Mouse (Mus musculus) c-Kit-negative CD71-positive TER-119-positive erythroid progenitor cells, embryonic 14.5 days (primary cell): ENCODE results near the gene Lce1c.
"Not testable (repeated sequence)": the region's sequence is repeated elsewhere in the genome, so short reads cannot be mapped to it uniquely, and the experiment has no call there.

Experiments used
- DNase-seq: peaks from one replicate; pipeline ENCODE4 v3.0.0-alpha.2; 2013; ENCODE audit warnings: low read depth, low spot score

Lce1c gene

GRCm38 (mm10) chr3:92678947-92679346, at the start of gene Lce1c:
TSS of gene Lce1c (plus strand) at chr3:92679247.
- DNase-seq: no peak

GRCm38 (mm10) chr3:92637745-92638652, 41.0 kb upstream of the Lce1c start:
- DNase-seq: no peak

GRCm38 (mm10) chr3:92638653-92638991, 40.4 kb upstream of the Lce1c start:
- no peak for DNase-seq

DNA sequence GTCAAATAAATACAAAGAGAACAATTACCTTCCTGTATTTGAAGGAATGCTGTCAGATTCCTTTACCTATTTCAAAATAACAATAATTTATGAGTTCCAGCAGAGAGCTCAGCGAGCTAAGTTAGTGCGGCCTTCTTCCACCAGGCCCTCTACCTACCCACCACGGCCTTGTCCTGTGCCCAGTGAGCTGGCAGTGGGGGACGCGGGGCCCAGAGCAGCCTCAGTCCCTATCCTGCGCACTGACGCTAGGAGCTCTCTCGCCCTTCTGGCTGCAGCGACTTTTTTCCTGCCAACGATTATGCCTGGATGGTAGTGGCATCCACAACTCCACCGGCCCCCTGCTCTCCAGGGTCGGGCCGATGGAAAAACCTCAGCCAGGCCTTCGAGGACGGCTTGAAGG, 39.2 kb upstream of the Lce1c start:
- no peak for DNase-seq

- no peak for DNase-seq
Measured at GRCm38 (mm10) chr3:92648207-92648606, 30.8 kb upstream of the Lce1c start, which contains the start of gene Lce1a1. TSS of gene Lce1a1 (minus strand) at chr3:92648307.

GRCm38 (mm10) chr3:92656826-92657225, 22.2 kb upstream of the Lce1c start, which contains the start of gene Lce1b:
TSS of gene Lce1b (minus strand) at chr3:92656926.
- no peak for DNase-seq

- no peak for DNase-seq
Measured at GRCm38 (mm10) chr3:92670215-92670614, 8.8 kb upstream of the Lce1c start, which contains the start of gene Lce1a2. TSS of gene Lce1a2 (minus strand) at chr3:92670315.

DNA sequence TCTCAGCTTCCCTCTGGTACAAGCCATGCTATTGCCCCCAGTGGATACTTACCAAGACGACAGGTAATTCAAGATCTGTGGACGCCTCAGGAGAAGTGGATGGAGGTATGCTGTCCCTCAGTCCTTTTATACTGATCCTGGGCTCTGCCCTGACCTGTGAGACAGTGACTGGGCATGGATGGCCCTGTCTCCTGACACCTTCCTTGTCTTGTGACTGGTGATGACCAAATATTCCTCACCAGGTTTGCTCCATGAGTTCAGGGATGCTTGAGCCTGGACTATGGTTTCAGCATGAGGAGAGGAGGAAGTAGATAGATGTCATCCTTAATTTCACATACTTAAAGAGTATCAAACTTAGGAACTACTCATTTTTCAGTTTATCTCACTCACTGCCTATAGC, 8.1 kb downstream of the Lce1c start, which contains the start of gene Lce1d:
Lce1d (minus strand) TSS at position 101 of the 400 bp plus-strand sequence.
- DNase-seq: no peak

DNA sequence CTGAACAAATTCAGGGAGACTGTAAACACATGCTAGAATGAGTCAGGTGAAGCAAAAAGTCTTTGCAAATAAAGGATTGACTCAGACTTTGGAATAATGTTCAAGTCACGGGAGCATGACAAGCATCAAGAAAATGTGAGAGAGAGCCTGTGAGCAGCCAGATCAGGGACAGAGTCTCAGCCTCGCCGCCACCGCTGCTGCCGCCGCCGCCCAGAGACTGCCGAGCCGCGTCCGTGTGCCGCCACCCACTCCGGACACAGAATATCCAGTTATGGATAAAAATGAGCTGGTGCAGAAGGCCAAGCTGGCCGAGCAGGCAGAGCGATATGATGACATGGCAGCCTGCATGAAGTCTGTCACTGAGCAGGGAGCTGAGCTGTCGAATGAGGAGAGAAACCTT, 10.1 kb downstream of the Lce1c start:
- DNase-seq: not testable (repeated sequence)

GRCm38 (mm10) chr3:92691688-92692087, 12.6 kb downstream of the Lce1c start:
- DNase-seq: no peak

- no peak for DNase-seq
Measured at GRCm38 (mm10) chr3:92694613-92695012, 15.6 kb downstream of the Lce1c start.

GRCm38 (mm10) chr3:92708974-92709373, 29.9 kb downstream of the Lce1c start, which contains the start of gene Lce1e:
TSS of gene Lce1e (minus strand) at chr3:92709074.
- DNase-seq: no peak

DNA sequence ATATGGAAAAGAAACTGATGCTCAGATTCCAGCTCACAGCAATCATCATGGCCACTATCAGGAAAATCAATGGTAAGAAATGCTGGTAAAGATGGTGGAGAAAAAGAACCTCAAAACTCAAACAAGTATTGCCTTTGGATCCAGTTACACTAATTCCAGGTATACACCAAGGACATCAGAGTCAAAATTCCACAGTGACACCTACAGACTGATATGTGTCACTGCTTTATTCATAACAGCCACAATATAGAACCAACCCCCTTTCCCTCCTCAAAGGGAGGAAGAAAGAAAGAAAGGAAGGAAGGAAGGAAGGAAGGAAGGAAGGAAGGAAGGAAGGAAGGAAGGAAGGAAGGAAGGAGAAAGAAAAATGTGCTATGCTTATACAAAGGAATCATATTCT, 36.1 kb downstream of the Lce1c start:
- DNase-seq: no peak

DNA sequence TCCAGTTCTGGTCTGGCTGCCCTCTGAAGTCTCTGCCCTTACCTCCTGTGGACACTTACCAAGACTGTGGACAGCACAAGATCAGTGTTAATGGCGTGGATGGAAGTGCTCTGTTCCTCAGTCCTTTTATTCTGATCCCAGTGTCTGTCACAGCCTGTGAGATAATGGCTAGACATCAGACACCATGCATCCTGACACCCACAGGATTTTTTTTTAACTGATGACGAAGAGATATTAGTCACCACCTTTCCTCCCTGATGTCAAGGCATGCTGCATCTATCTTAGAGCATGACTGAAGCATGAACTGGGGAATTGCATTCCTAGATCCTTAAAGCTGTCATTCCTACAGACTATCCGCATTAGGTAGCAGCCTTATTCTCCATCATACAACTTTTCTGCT, 41.2 kb downstream of the Lce1c start, which contains the start of gene Lce1f:
Lce1f (minus strand) TSS at position 101 of the 400 bp plus-strand sequence.
- DNase-seq: no peak

GRCm38 (mm10) chr3:92722631-92723030, 43.6 kb downstream of the Lce1c start:
- DNase-seq: no peak
